Mouse (Mus musculus): ENCODE measurements around the gene Slc7a1.

Slc7a1 gene

GRCm38 (mm10) chr5:148389007-148389970 is 10.4 kb downstream of the Slc7a1 start:
- DNase-seq, result no peak

GRCm38 (mm10) chr5:148388251-148389006 is 11.3 kb downstream of the Slc7a1 start:
- DNase-seq, result no peak

- no peak for DNase-seq
Measured at GRCm38 (mm10) chr5:148387820-148388219, 11.9 kb downstream of the Slc7a1 start.

- DNase-seq, result no peak
Measured at GRCm38 (mm10) chr5:148386471-148386870, 13.2 kb downstream of the Slc7a1 start.

GRCm38 (mm10) chr5:148384501-148385055 is 15.1 kb downstream of the Slc7a1 start:
- DNase-seq, result peak in 1 of 2 experiments; percentile 54

GRCm38 (mm10) chr5:148383841-148384500 is 15.7 kb downstream of the Slc7a1 start:
- peak; percentile 54 to 56 for DNase-seq

GRCm38 (mm10) chr5:148381083-148381482 is 18.6 kb downstream of the Slc7a1 start:
- DNase-seq, result no peak

GRCm38 (mm10) chr5:148380246-148380504 is 19.5 kb downstream of the Slc7a1 start:
- no peak for DNase-seq

GRCm38 (mm10) chr5:148379455-148380245 is 20.1 kb downstream of the Slc7a1 start:
- DNase-seq, result no peak

- no peak for DNase-seq
Measured at GRCm38 (mm10) chr5:148378707-148379106, 21.0 kb downstream of the Slc7a1 start.

- no peak for DNase-seq
Measured at GRCm38 (mm10) chr5:148378232-148378508, 21.5 kb downstream of the Slc7a1 start.

- no peak for DNase-seq
Measured at GRCm38 (mm10) chr5:148377439-148378231, 22.1 kb downstream of the Slc7a1 start.

- DNase-seq, result no peak
Measured at GRCm38 (mm10) chr5:148376358-148376757, 23.3 kb downstream of the Slc7a1 start.

- DNase-seq, result no peak
Measured at GRCm38 (mm10) chr5:148375480-148375879, 24.2 kb downstream of the Slc7a1 start.

- DNase-seq, result no peak
Measured at GRCm38 (mm10) chr5:148373092-148373685, 26.5 kb downstream of the Slc7a1 start.

- DNase-seq, result no peak
Measured at GRCm38 (mm10) chr5:148372005-148372917, 27.4 kb downstream of the Slc7a1 start.

GRCm38 (mm10) chr5:148371375-148371774 is 28.3 kb downstream of the Slc7a1 start:
- no peak for DNase-seq

- peak in 1 of 2 experiments; percentile 36 for DNase-seq
Measured at GRCm38 (mm10) chr5:148370624-148371023, 29.1 kb downstream of the Slc7a1 start.

GRCm38 (mm10) chr5:148369178-148369577 is 30.5 kb downstream of the Slc7a1 start:
- DNase-seq, result no peak

- DNase-seq, result no peak
Measured at GRCm38 (mm10) chr5:148367816-148368215, 31.9 kb downstream of the Slc7a1 start.

Measured in kidney, postnatal 25 days (tissue).